In the genomic region with DNA sequence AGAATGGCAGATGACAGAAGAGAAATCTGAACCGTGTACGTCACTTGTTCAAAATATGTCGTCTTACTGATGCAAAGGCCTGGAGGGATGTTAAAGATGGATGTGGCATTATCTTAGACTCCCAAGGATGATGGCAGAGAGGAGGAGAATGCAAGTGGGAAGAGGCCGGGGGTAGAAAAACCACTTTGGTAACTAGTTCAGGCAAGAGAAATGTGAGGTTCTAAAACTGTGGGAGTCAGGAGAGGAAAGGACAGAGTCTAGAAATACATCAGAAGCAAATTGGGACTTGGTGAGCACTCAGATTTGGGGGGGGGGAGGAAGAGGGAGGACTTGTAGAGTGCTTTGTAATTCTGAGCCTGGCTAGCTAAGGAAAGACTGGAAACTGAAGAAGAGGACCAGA, we compare ENCODE assay signal across 24 mouse cellular contexts.
A peak's percentile ranks its signal among the peaks of the same experiment; 100 is the strongest.
DNase-seq lines count a peak whose midpoint lies in the region; ATAC-seq and TF ChIP-seq lines count a peak whose summit lies in the region.
"Had no signal": no experiment of that assay in that cellular context is flagged by ENCODE, and none has a peak within 500 bp of the region (broad histone marks: within the 10 kb centered on the region; RNA-seq: fewer than 3 reads in every experiment).

No protein-coding gene starts in this region.

- no peak overlapping the region for H3K4me3 ChIP-seq in embryonic facial prominence, embryonic 15.5 days (replicated peaks)
- no peak overlapping the region for H3K4me3 ChIP-seq in embryonic facial prominence, embryonic 10.5 days
- H3K4me3 ChIP-seq in left cerebral cortex, adult 2 months = no peak overlapping the region
- no peak overlapping the region for H3K4me3 ChIP-seq in stomach, embryonic 16.5 days (replicated peaks; ENCODE audit: low read length)
- no peak overlapping the region for H3K4me3 ChIP-seq in midbrain, embryonic 14.5 days (replicated peaks; ENCODE audit: low read depth, low read length)
- H3K4me3 ChIP-seq: embryonic facial prominence, embryonic 12.5 days; erythroblast, embryonic 14.5 days; forebrain, embryonic 10.5 days; forebrain, embryonic 12.5 days had no signal

- no peak for ATAC-seq in embryonic facial prominence, embryonic 15.5 days (ENCODE audit: insufficient number of reproducible peaks, low FRiP score, low TSS enrichment, low read depth)
- ATAC-seq in stomach, embryonic 16.5 days (ENCODE audit: insufficient read depth, low FRiP score) = no peak
- no peak for ATAC-seq in midbrain, embryonic 14.5 days (ENCODE audit: low FRiP score, low TSS enrichment)
- ATAC-seq: activated CD4-positive, CD25-positive, alpha-beta regulatory T cell, adult 4 months; CD4-positive, CD25-positive, alpha-beta regulatory T cell, adult 4 months; forebrain, embryonic 14.5 days; forebrain, embryonic 16.5 days; Patski had no signal

- 0 out of 2 replicates have a peak overlapping the region, but pooled peaks have one; percentile 28 for H3K27ac ChIP-seq in embryonic facial prominence, embryonic 15.5 days (replicated peaks)
- H3K27ac ChIP-seq in embryonic facial prominence, embryonic 10.5 days (replicated peaks) = no peak overlapping the region
- H3K27ac ChIP-seq in left cerebral cortex, adult 2 months = peak overlapping the region; percentile 57
- H3K27ac ChIP-seq in stomach, embryonic 16.5 days (ENCODE audit: low read length) = 0 out of 2 replicates have a peak overlapping the region, but pooled peaks have one; percentile 5
- H3K27ac ChIP-seq in midbrain, embryonic 14.5 days (replicated peaks; ENCODE audit: low read depth, low read length) = no peak overlapping the region
- H3K27ac ChIP-seq: embryonic facial prominence, embryonic 12.5 days; forebrain, embryonic 10.5 days; forebrain, embryonic 12.5 days had no signal

- no peak for DNase-seq in embryonic facial prominence, embryonic 10.5 days (ENCODE audit: low spot score)
- no peak for DNase-seq in left cerebral cortex, adult 2 months (ENCODE audit: extremely low spot score in 1 of 2, low spot score in 2 of 2)
- no peak for DNase-seq in left cerebral cortex, adult 9 months (ENCODE audit: low spot score in 2 of 2)
- DNase-seq in brain, adult 2 months (ENCODE audit: low read depth, low spot score) = peak; percentile 68
- no peak for DNase-seq in urinary bladder, adult 18-20 months (ENCODE audit: low spot score in 2 of 2)
- DNase-seq in midbrain, embryonic 14.5 days = no peak
- DNase-seq: adrenal gland, adult 8-10 months; adrenal gland, postnatal 14 days; adrenal gland, postnatal 36 days; B cell, adult 2 months; embryo, embryonic 11 days had no signal

- 68% methylated on average over 4 of the region's 4 CpGs for WGBS in embryonic facial prominence, embryonic 15.5 days
- 88% methylated on average over 4 of the region's 4 CpGs for WGBS in embryonic facial prominence, embryonic 10.5 days
- WGBS in stomach, embryonic 16.5 days = 88% methylated on average over 4 of the region's 4 CpGs
- WGBS in midbrain, embryonic 14.5 days = 92% methylated on average over 4 of the region's 4 CpGs

- H3K4me2 ChIP-seq in embryonic facial prominence, embryonic 15.5 days (replicated peaks) = no peak overlapping the region
- H3K4me2 ChIP-seq in stomach, embryonic 16.5 days (ENCODE audit: low read depth, low read length) = no peak overlapping the region
- H3K4me2 ChIP-seq in midbrain, embryonic 14.5 days (ENCODE audit: low read length) = no peak overlapping the region
- H3K4me2 ChIP-seq: embryonic facial prominence, embryonic 12.5 days; forebrain, embryonic 12.5 days had no signal

- H3K9me3 ChIP-seq in embryonic facial prominence, embryonic 15.5 days (replicated peaks) = no peaks in the 10 kb centered on the region
- no peaks in the 10 kb centered on the region for H3K9me3 ChIP-seq in embryonic facial prominence, embryonic 10.5 days
- H3K9me3 ChIP-seq in stomach, embryonic 16.5 days (replicated peaks; ENCODE audit: control insufficient read depth, low read length) = no peaks in the 10 kb centered on the region
- no peaks in the 10 kb centered on the region for H3K9me3 ChIP-seq in midbrain, embryonic 14.5 days (ENCODE audit: control insufficient read depth, low read length)
- H3K9me3 ChIP-seq: embryonic facial prominence, embryonic 12.5 days; forebrain, embryonic 10.5 days; forebrain, embryonic 12.5 days; G1E had no signal

- no peaks in the 10 kb centered on the region for H3K27me3 ChIP-seq in embryonic facial prominence, embryonic 15.5 days
- no peaks in the 10 kb centered on the region for H3K27me3 ChIP-seq in embryonic facial prominence, embryonic 10.5 days (replicated peaks; ENCODE audit: low read depth, poor library complexity, severe bottlenecking)
- H3K27me3 ChIP-seq in stomach, embryonic 16.5 days (ENCODE audit: control insufficient read depth, insufficient read depth, low read length) = no peaks in the 10 kb centered on the region
- no peaks in the 10 kb centered on the region for H3K27me3 ChIP-seq in midbrain, embryonic 14.5 days (ENCODE audit: control insufficient read depth, insufficient read depth, low read length)
- H3K27me3 ChIP-seq: CH12.LX; embryonic facial prominence, embryonic 12.5 days; forebrain, embryonic 12.5 days; Patski had no signal

- no peaks in the 10 kb centered on the region for H3K4me1 ChIP-seq in embryonic facial prominence, embryonic 15.5 days
- peaks cover 8% of the 10 kb centered on the region for H3K4me1 ChIP-seq in embryonic facial prominence, embryonic 10.5 days
- peaks cover 18% of the 10 kb centered on the region for H3K4me1 ChIP-seq in stomach, embryonic 16.5 days (ENCODE audit: control insufficient read depth, insufficient read depth, low read length)
- no peaks in the 10 kb centered on the region for H3K4me1 ChIP-seq in midbrain, embryonic 14.5 days (ENCODE audit: control insufficient read depth, insufficient read depth, low read length)
- H3K4me1 ChIP-seq: embryonic facial prominence, embryonic 12.5 days had no signal

- no peak overlapping the region for H3K9ac ChIP-seq in embryonic facial prominence, embryonic 15.5 days
- no peak overlapping the region for H3K9ac ChIP-seq in stomach, embryonic 16.5 days (ENCODE audit: low read length)
- no peak overlapping the region for H3K9ac ChIP-seq in midbrain, embryonic 14.5 days (replicated peaks; ENCODE audit: low read length)
- H3K9ac ChIP-seq: embryonic facial prominence, embryonic 12.5 days; forebrain, embryonic 12.5 days had no signal

- TF ChIP-seq CTCF in left cerebral cortex, adult 2 months (IDR thresholded peaks at IDR 0.05) = no peak

- intact Hi-C loops in left cerebral cortex, adult 2 months (cut with DNase I) = loop anchor here (1.0 to 5.0 kb wide), 6 partner anchors 55 to 460 kb away; a partner anchor contains a TSS

- no peaks in the 10 kb centered on the region for H3K36me3 ChIP-seq in embryonic facial prominence, embryonic 15.5 days
- H3K36me3 ChIP-seq in embryonic facial prominence, embryonic 10.5 days (replicated peaks) = no peaks in the 10 kb centered on the region
- no peaks in the 10 kb centered on the region for H3K36me3 ChIP-seq in stomach, embryonic 16.5 days (ENCODE audit: control insufficient read depth, insufficient read depth, low read length)
- H3K36me3 ChIP-seq in midbrain, embryonic 14.5 days (ENCODE audit: control insufficient read depth, insufficient read depth, low read length) = no peaks in the 10 kb centered on the region
- H3K36me3 ChIP-seq: embryonic facial prominence, embryonic 12.5 days; forebrain, embryonic 10.5 days; forebrain, embryonic 12.5 days had no signal

Comparison
In these comparisons a context has a peak if more than half of its experiments do, and no peak if none do; other contexts are left out.
1. H3K27ac ChIP-seq: peak in embryonic facial prominence, embryonic 15.5 days (single experiment), left cerebral cortex, adult 2 months (single experiment) and stomach, embryonic 16.5 days (single experiment); none in embryonic facial prominence, embryonic 10.5 days (single experiment) and midbrain, embryonic 14.5 days (single experiment).